Mouse (Mus musculus) G1E (cell line): ENCODE measurements around the gene Gm45753. TPM values are rescaled to one million over a fixed set of nuclear protein-coding genes. Genes with fewer than 3 reads are reported as not detected.

ENCODE experiments used
- ATAC-seq: 2 replicates; pipeline ENCODE4 v1.8.0; 2016; ENCODE audit warnings: mild to moderate bottlenecking; ENCODE audit not compliant: insufficient number of reproducible peaks, poor library complexity, low FRiP score, severe bottlenecking; ENCODE audit errors: extremely low read depth
- DNase-seq: peaks from one replicate; pipeline ENCODE4 v3.0.0; 2012; ENCODE audit warnings: low spot score
- H3K27me3 ChIP-seq: 2 replicates; pipeline ENCODE4 v1.6.1; 2012; ENCODE audit warnings: mild to moderate bottlenecking, low read length, inconsistent platforms; ENCODE audit not compliant: insufficient read depth
- H3K36me3 ChIP-seq: replicated peaks from 2 replicates; pipeline ENCODE3; 2012; ENCODE audit warnings: mild to moderate bottlenecking, inconsistent platforms
- H3K4me1 ChIP-seq: 2 replicates; pipeline ENCODE4 v1.6.1; 2012; ENCODE audit warnings: low read depth, low read length, inconsistent platforms, mixed read lengths; ENCODE audit not compliant: insufficient read depth
- H3K4me3 ChIP-seq: 2 replicates; pipeline ENCODE4 v1.5.1; 2012; ENCODE audit warnings: low read depth, mild to moderate bottlenecking, inconsistent platforms, low read length, moderate library complexity, mixed read lengths
- H3K9me3 ChIP-seq: replicated peaks from 2 replicates; pipeline ENCODE4 v1.6.1; 2012; ENCODE audit warnings: inconsistent platforms
- CTCF ChIP-seq: IDR thresholded peaks from 2 replicates; pipeline ENCODE4 v1.5.1; 2012; ENCODE audit warnings: low read depth, low read length, inconsistent platforms, mixed read lengths
- GATA1 ChIP-seq: IDR thresholded peaks from 2 replicates; pipeline ENCODE4 v1.6.1; 2012; ENCODE audit warnings: borderline replicate concordance, low read length, inconsistent platforms, mixed read lengths
- GATA2 ChIP-seq: IDR thresholded peaks from 2 replicates; pipeline ENCODE4 v1.6.1; 2012; ENCODE audit warnings: low read depth, low read length, inconsistent platforms, borderline replicate concordance
- POLR2AphosphoS5 ChIP-seq: IDR thresholded peaks from 2 replicates; pipeline ENCODE4 v1.6.1; 2012; ENCODE audit warnings: low read depth, low read length, inconsistent platforms; ENCODE audit not compliant: insufficient replicate concordance
- TAL1 ChIP-seq: conservative IDR thresholded peaks from 2 replicates; pipeline ENCODE4 v1.6.1; 2012; ENCODE audit warnings: low read depth, low read length, inconsistent platforms, mixed read lengths
- polyA plus RNA-seq: library from polyadenylated mRNA; stranded (reverse); fragments of >175 nt; gene quantifications from 2 replicates; pipeline ENCODE4 v1.2.3, GENCODE M21; 2012
- total RNA-seq, 2 experiments: library from RNA; stranded (forward) in 1 of 2; stranded (reverse) in 1 of 2; fragments of 200-1000 nt in 1 of 2; fragments of >200 nt in 1 of 2; fragmentation: Nextera tagmentation in 1 of 2; gene quantifications; 2 replicates each; pipeline ENCODE4 v1.2.3; 2014 to 2017

Gene Gm45753
- total and polyA plus RNA-seq, 3 experiments = not detected

DNA sequence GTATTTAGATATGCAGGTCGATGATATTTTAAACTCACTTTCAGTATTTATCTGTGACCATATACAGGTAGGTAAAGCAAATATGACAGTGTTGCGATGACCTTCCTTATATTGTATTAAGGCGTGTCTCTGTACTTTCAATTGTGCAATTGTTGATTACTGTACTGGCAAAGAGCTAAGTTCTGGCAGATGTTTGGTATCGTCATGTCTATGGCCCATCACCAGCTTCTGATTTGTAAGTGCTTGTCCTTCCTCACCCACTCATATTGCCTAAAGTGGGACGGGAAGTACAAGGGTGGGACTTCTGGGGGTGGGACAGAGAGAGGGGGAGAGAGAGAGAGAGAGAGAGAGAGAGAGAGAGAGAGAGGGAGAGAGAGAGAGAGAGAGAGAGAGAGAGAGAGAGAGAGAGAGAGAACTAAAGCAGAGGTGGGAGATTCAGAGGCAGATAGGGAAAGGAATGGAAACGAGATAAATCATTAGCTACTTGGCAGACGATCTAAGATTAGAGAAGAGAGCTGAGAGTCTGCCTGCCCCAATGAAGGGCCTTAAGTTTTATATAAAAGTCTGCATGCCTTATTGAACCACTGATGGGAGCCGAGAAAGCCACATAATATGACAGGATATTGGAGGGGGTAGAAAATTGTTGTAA, 53.9 kb downstream of the Gm45753 start:
- Histone ChIP-seq H3K4me1 (no peaks in the 10 kb centered on the region), H3K36me3 (no peaks in the 10 kb centered on the region), H3K27me3 (no peaks in the 10 kb centered on the region), H3K9me3 (peaks cover 24% of the 10 kb centered on the region), H3K4me3 (no peak overlapping the region)
- ATAC-seq (no peak), DNase-seq (no peak)
- TF ChIP-seq GATA2 (no peak), GATA1 (no peak), TAL1 (no peak), CTCF (no peak), POLR2AphosphoS5 (no peak)

DNA sequence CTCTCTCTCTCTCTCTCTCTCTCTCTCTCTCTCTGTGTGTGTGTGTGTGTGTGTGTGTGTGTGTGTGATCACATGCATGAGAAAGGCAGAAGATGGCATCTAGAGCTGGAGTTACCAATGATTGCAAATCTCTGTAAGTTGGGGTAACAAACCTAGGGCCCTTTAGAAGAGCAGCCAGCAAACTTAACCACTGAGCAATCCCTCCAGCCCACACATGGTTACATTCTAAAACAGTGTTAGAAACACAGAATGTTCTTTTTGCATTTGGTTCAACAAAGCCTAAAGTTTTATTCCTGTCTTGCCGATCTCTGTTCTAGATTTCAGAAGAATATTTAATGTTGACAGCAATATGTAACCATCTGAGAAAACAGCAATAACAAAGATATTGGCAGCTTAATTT, 54.7 kb downstream of the Gm45753 start:
- TF ChIP-seq GATA1 (no peak), GATA2 (no peak), CTCF (no peak), TAL1 (no peak), POLR2AphosphoS5 (no peak)
- Histone ChIP-seq H3K9me3 (peaks cover 30% of the 10 kb centered on the region), H3K27me3 (no peaks in the 10 kb centered on the region), H3K4me3 (no peak overlapping the region), H3K36me3 (no peaks in the 10 kb centered on the region), H3K4me1 (no peaks in the 10 kb centered on the region)
- ATAC-seq (no peak), DNase-seq (no peak)

DNA sequence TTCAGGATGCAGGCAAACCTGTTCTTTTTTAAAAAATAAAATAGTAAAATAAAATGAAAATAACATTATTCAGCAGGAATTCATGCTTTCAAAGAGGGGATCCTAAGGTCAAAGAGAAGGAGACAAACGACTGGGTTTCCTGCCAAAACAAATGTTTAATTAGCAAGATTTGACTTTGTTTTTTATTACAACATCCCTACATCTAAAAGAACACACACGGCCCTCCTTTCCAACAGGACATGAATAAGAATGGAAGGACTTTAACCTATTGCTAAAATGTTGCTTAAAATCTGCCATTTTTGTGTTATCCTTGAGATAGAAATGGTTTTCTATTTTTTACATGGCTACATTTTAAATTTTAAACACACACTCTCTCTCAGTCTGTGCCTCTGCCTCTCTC, 55.2 kb downstream of the Gm45753 start:
- ATAC-seq (no peak), DNase-seq (no peak)
- Histone ChIP-seq H3K4me3 (no peak overlapping the region), H3K36me3 (no peaks in the 10 kb centered on the region), H3K4me1 (no peaks in the 10 kb centered on the region), H3K9me3 (peaks cover 32% of the 10 kb centered on the region), H3K27me3 (no peaks in the 10 kb centered on the region)
- no peak for TF ChIP-seq CTCF

DNA sequence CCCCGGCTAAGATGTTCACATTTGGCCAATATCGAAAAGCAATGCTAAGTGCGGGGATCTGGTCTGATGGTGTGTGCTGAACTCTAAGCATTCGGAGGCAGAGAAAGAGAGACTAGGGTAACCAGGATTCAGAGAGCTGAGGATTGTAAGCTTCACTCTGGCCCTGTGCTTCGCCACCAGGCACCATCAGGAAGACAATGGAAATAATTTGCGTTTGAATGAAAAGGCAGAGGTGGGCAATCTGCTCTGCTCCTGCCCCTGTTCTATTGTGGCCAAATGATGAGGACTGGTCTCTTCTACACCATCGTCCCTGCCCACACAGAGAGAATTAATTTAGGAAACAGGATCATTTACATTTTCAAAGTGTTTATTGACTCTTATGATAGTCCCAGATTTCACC, 62.0 kb downstream of the Gm45753 start:
- ATAC-seq = no peak
- peaks cover 33% of the 10 kb centered on the region for H3K9me3 ChIP-seq

DNA sequence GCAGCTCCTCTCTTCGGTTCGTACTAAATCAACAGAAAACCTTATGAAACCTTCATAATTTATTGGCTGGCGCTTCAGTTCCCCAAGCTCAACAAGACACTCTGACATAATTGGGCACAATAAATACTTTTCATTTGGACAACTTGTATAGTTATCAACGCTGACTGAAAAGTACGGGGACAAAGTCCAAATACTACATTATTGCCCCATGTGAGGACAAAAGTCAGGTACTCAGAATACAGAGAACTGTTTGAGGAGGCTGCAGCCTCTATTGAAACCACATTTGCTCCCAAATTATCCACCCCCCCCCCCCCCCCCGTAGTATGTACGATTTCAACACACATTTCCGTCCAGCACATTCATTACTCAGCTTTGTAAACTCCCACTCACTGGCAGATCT, 68.9 kb downstream of the Gm45753 start:
- H3K4me1 ChIP-seq = no peaks in the 10 kb centered on the region
- H3K27me3 ChIP-seq = no peaks in the 10 kb centered on the region
- ATAC-seq = no peak
- H3K9me3 ChIP-seq = peaks cover 46% of the 10 kb centered on the region
- TF ChIP-seq GATA1 (no peak), CTCF (no peak), POLR2AphosphoS5 (no peak), TAL1 (no peak), GATA2 (no peak)
- H3K36me3 ChIP-seq = no peaks in the 10 kb centered on the region
- no peak overlapping the region for H3K4me3 ChIP-seq
- no peak for DNase-seq

More for the DNA sequence above, 62.0 kb downstream of the Gm45753 start:
- no peak for TF ChIP-seq POLR2AphosphoS5
- no peak for TF ChIP-seq GATA2
- no peak for TF ChIP-seq TAL1
- TF ChIP-seq CTCF = no peak
- no peak for TF ChIP-seq GATA1
- no peak for DNase-seq
- no peaks in the 10 kb centered on the region for H3K36me3 ChIP-seq
- no peak overlapping the region for H3K4me3 ChIP-seq
- H3K4me1 ChIP-seq = no peaks in the 10 kb centered on the region
- H3K27me3 ChIP-seq = no peaks in the 10 kb centered on the region

DNA sequence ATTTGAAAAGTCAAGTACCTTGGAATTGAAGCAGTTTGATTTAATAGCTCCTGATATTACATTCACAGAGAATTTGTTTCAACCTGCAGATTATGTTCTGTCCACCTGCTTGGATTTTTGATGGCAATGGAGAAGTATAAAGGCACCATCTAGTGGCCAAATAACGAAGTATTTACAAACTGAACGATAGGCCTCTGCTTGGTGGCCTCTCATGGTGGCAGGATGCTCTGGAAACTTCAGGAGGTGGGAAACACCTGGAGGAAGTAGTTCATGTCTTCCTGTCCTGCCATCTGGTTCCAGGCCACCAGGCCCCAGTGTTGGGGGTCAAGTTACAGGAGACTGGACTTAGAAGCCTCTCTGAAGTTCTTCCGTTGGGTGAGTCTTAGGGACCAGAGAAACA, 70.0 kb downstream of the Gm45753 start:
- TF ChIP-seq TAL1 (no peak), CTCF (no peak), POLR2AphosphoS5 (no peak), GATA1 (no peak), GATA2 (no peak)
- DNase-seq = no peak
- Histone ChIP-seq H3K4me3 (no peak overlapping the region), H3K27me3 (no peaks in the 10 kb centered on the region), H3K36me3 (no peaks in the 10 kb centered on the region), H3K9me3 (peaks cover 46% of the 10 kb centered on the region), H3K4me1 (no peaks in the 10 kb centered on the region)
- no peak for ATAC-seq
